Mouse (Mus musculus): ENCODE results near the gene Krtap31-1. TPM values are rescaled to one million over a fixed set of nuclear protein-coding genes. Genes with fewer than 3 reads are reported as not detected.

The Krtap31-1 gene
- not detected in 2 replicates for polyA plus RNA-seq (2012; rRNA removed; ENCODE audit: low replicate concordance)

GRCm38 (mm10) chr11:99907620-99908019, at the start of gene Krtap31-1:
TSS of gene Krtap31-1 (plus strand) at chr11:99907920.

GRCm38 (mm10) chr11:99864176-99864575, 43.5 kb upstream of the Krtap31-1 start, which contains the start of gene Gm11559:
TSS of gene Gm11559 (plus strand) at chr11:99864476.

GRCm38 (mm10) chr11:99873089-99873488, 34.6 kb upstream of the Krtap31-1 start, which contains the start of gene Krtap9-1:
TSS of gene Krtap9-1 (plus strand) at chr11:99873389.

GRCm38 (mm10) chr11:99878887-99879286, 28.8 kb upstream of the Krtap31-1 start, which contains the start of gene Gm11567:
TSS of gene Gm11567 (plus strand) at chr11:99879187.

GRCm38 (mm10) chr11:99914451-99914850, 6.7 kb downstream of the Krtap31-1 start, which contains the start of gene Gm11565:
TSS of gene Gm11565 (plus strand) at chr11:99914751.

GRCm38 (mm10) chr11:99935991-99936390, 28.3 kb downstream of the Krtap31-1 start, which contains the start of gene Krtap31-2:
TSS of gene Krtap31-2 (plus strand) at chr11:99936291.

GRCm38 (mm10) chr11:99948175-99948574, 40.5 kb downstream of the Krtap31-1 start, which contains the start of gene Krtap9-5:
TSS of gene Krtap9-5 (plus strand) at chr11:99948475.

Other genes with a start within 250 kb of the Krtap31-1 start
- not detected in 2 replicates for gene Gm11563, start 249.0 kb upstream of the Krtap31-1 start, polyA plus RNA-seq (2012; rRNA removed; ENCODE audit: low replicate concordance)
- not detected in 2 replicates for gene Krtap4-6, start 242.0 kb upstream of the Krtap31-1 start, polyA plus RNA-seq (2012; rRNA removed; ENCODE audit: low replicate concordance)
- not detected in 2 replicates for gene Gm14190, start 217.2 kb upstream of the Krtap31-1 start, polyA plus RNA-seq (2012; rRNA removed; ENCODE audit: low replicate concordance)
- not detected in 2 replicates for gene Gm14180, start 173.6 kb upstream of the Krtap31-1 start, polyA plus RNA-seq (2012; rRNA removed; ENCODE audit: low replicate concordance)
- not detected in 2 replicates for gene Gm11595, start 135.0 kb upstream of the Krtap31-1 start, polyA plus RNA-seq (2012; rRNA removed; ENCODE audit: low replicate concordance)
- gene Krtap4-8, start 127.2 kb upstream of the Krtap31-1 start, polyA plus RNA-seq (2012; rRNA removed; ENCODE audit: low replicate concordance), result not detected in 2 replicates
- gene Krtap4-9, start 122.7 kb upstream of the Krtap31-1 start, polyA plus RNA-seq (2012; rRNA removed; ENCODE audit: low replicate concordance), result not detected in 2 replicates
- gene Gm11596, start 114.5 kb upstream of the Krtap31-1 start, polyA plus RNA-seq (2012; rRNA removed; ENCODE audit: low replicate concordance), result not detected in 2 replicates
- gene Gm11569, start 109.0 kb upstream of the Krtap31-1 start, polyA plus RNA-seq (2012; rRNA removed; ENCODE audit: low replicate concordance), result not detected in 2 replicates
- not detected in 2 replicates for gene Gm11554, start 103.5 kb upstream of the Krtap31-1 start, polyA plus RNA-seq (2012; rRNA removed; ENCODE audit: low replicate concordance)
- not detected in 2 replicates for gene Krtap4-13, start 98.0 kb upstream of the Krtap31-1 start, polyA plus RNA-seq (2012; rRNA removed; ENCODE audit: low replicate concordance)
- gene Gm11564, start 92.3 kb upstream of the Krtap31-1 start, polyA plus RNA-seq (2012; rRNA removed; ENCODE audit: low replicate concordance), result not detected in 2 replicates
- gene 2300003K06Rik, start 69.9 kb upstream of the Krtap31-1 start, polyA plus RNA-seq (2012; rRNA removed; ENCODE audit: low replicate concordance), result not detected in 2 replicates
- not detected in 2 replicates for gene Krtap4-16, start 56.3 kb upstream of the Krtap31-1 start, polyA plus RNA-seq (2012; rRNA removed; ENCODE audit: low replicate concordance)
- not detected in 2 replicates for gene Gm11568, start 50.0 kb upstream of the Krtap31-1 start, polyA plus RNA-seq (2012; rRNA removed; ENCODE audit: low replicate concordance)
- not detected in 2 replicates for gene Gm11559, start 43.4 kb upstream of the Krtap31-1 start, polyA plus RNA-seq (2012; rRNA removed; ENCODE audit: low replicate concordance)
- gene Krtap9-1, start 34.5 kb upstream of the Krtap31-1 start, polyA plus RNA-seq (2012; rRNA removed; ENCODE audit: low replicate concordance), result not detected in 2 replicates
- not detected in 2 replicates for gene Gm11567, start 28.7 kb upstream of the Krtap31-1 start, polyA plus RNA-seq (2012; rRNA removed; ENCODE audit: low replicate concordance)
- not detected in 2 replicates for gene Gm11565, start 6.8 kb downstream of the Krtap31-1 start, polyA plus RNA-seq (2012; rRNA removed; ENCODE audit: low replicate concordance)
- gene Krtap31-2, start 28.4 kb downstream of the Krtap31-1 start, polyA plus RNA-seq (2012; rRNA removed; ENCODE audit: low replicate concordance), result not detected in 2 replicates
- gene Krtap9-5, start 40.6 kb downstream of the Krtap31-1 start, polyA plus RNA-seq (2012; rRNA removed; ENCODE audit: low replicate concordance), result not detected in 2 replicates
- not detected in 2 replicates for gene Krtap29-1, start 71.1 kb downstream of the Krtap31-1 start, polyA plus RNA-seq (2012; rRNA removed; ENCODE audit: low replicate concordance)
- not detected in 2 replicates for gene Krtap16-1, start 78.7 kb downstream of the Krtap31-1 start, polyA plus RNA-seq (2012; rRNA removed; ENCODE audit: low replicate concordance)
- gene Krtap17-1, start 86.1 kb downstream of the Krtap31-1 start, polyA plus RNA-seq (2012; rRNA removed; ENCODE audit: low replicate concordance), result not detected in 2 replicates
- not detected in 2 replicates for gene Krt33a, start 108.3 kb downstream of the Krtap31-1 start, polyA plus RNA-seq (2012; rRNA removed; ENCODE audit: low replicate concordance)
- not detected in 2 replicates for gene Krt33b, start 121.9 kb downstream of the Krtap31-1 start, polyA plus RNA-seq (2012; rRNA removed; ENCODE audit: low replicate concordance)
- gene Krt34, start 133.6 kb downstream of the Krtap31-1 start, polyA plus RNA-seq (2012; rRNA removed; ENCODE audit: low replicate concordance), result not detected in 2 replicates
- gene Krt31, start 142.6 kb downstream of the Krtap31-1 start, polyA plus RNA-seq (2012; rRNA removed; ENCODE audit: low replicate concordance), result 0.08 and 0.16 TPM in 2 replicates
- 0.63 TPM in 1 of 2 replicates, not detected in the other for gene Krt32, start 180.3 kb downstream of the Krtap31-1 start, polyA plus RNA-seq (2012; rRNA removed; ENCODE audit: low replicate concordance)
- 0.07 TPM in 1 of 2 replicates, not detected in the other for gene Krt35, start 188.3 kb downstream of the Krtap31-1 start, polyA plus RNA-seq (2012; rRNA removed; ENCODE audit: low replicate concordance)
- gene Krt36, start 197.7 kb downstream of the Krtap31-1 start, polyA plus RNA-seq (2012; rRNA removed; ENCODE audit: low replicate concordance), result 5.7 and 5.8 TPM in 2 replicates
- gene Krt13, start 213.6 kb downstream of the Krtap31-1 start, polyA plus RNA-seq (2012; rRNA removed; ENCODE audit: low replicate concordance), result not detected in 2 replicates
- gene Krt15, start 228.0 kb downstream of the Krtap31-1 start, polyA plus RNA-seq (2012; rRNA removed; ENCODE audit: low replicate concordance), result 5.5 and 33.6 TPM in 2 replicates
- gene Krt19, start 240.7 kb downstream of the Krtap31-1 start, polyA plus RNA-seq (2012; rRNA removed; ENCODE audit: low replicate concordance), result 521 and 718 TPM in 2 replicates

All from mammary gland, adult 2 months (tissue).